Mouse (Mus musculus) ES-E14 (cell line): ENCODE measurements around the gene Dhx36.

Source experiments
- CHD2 ChIP-seq: IDR thresholded peaks from 2 replicates; pipeline ENCODE4 v1.6.1; 2014; ENCODE audit warnings: mild to moderate bottlenecking, low read depth, low read length, inconsistent platforms
- HCFC1 ChIP-seq: IDR thresholded peaks from 2 replicates; pipeline ENCODE4 v1.6.1; 2012; ENCODE audit warnings: low read length, inconsistent platforms, borderline replicate concordance; ENCODE audit not compliant: insufficient read depth
- ZC3H11A ChIP-seq: IDR thresholded peaks from 2 replicates; pipeline ENCODE4 v1.6.1; 2012; ENCODE audit warnings: low read depth, mild to moderate bottlenecking, inconsistent platforms, low read length, borderline replicate concordance
- ZNF384 ChIP-seq: IDR thresholded peaks from 2 replicates; pipeline ENCODE4 v1.6.1; 2012; ENCODE audit warnings: low read depth, low read length, inconsistent platforms

GRCm38 (mm10) chr3:62440431-62440969 lies 66.3 kb downstream of the Dhx36 start:
- TF ChIP-seq HCFC1 = no peak
- no peak for TF ChIP-seq CHD2
- no peak for TF ChIP-seq ZC3H11A
- TF ChIP-seq ZNF384 = no peak
